Mouse (Mus musculus) kidney, embryonic 14.5 days (tissue): ENCODE measurements around the gene Noxa1. TPM values are rescaled to one million over a fixed set of nuclear protein-coding genes. Genes with fewer than 3 reads are reported as not detected.

Experiments
- ATAC-seq: fragments of 200-750 bp; cut with Nextera tagmentation; 2 replicates; pipeline ENCODE4 v1.8.0; 2017; ENCODE audit warnings: moderate number of reproducible peaks, mild to moderate bottlenecking, moderate TSS enrichment, moderate library complexity; ENCODE audit not compliant: low FRiP score, low TSS enrichment
- H3K27ac ChIP-seq: fragments of 300-500 bp; sonication (generic); 2 replicates; pipeline ENCODE4 v1.5.1; 2014; ENCODE audit warnings: low read depth, mild to moderate bottlenecking, low read length, moderate library complexity, mixed read lengths
- H3K27me3 ChIP-seq: fragments of 300-500 bp; sonication (generic); 2 replicates; pipeline ENCODE4 v1.6.1; 2014; ENCODE audit warnings: mild to moderate bottlenecking, low read length; ENCODE audit not compliant: control insufficient read depth, insufficient read depth
- H3K36me3 ChIP-seq: fragments of 300-500 bp; sonication (generic); 2 replicates; pipeline ENCODE4 v1.6.1; 2014; ENCODE audit warnings: low read length, mixed read lengths; ENCODE audit not compliant: control insufficient read depth, insufficient read depth
- H3K4me1 ChIP-seq: fragments of 300-500 bp; sonication (generic); 2 replicates; pipeline ENCODE4 v1.6.1; 2014; ENCODE audit warnings: low read length, mixed read lengths; ENCODE audit not compliant: control insufficient read depth, insufficient read depth
- H3K4me2 ChIP-seq: fragments of 300-500 bp; sonication (generic); replicated peaks from 2 replicates; pipeline ENCODE4 v1.6.1; 2014; ENCODE audit warnings: low read depth, mild to moderate bottlenecking, low read length
- H3K4me3 ChIP-seq: fragments of 300-500 bp; sonication (generic); 2 replicates; pipeline ENCODE4 v1.5.1; 2014; ENCODE audit warnings: mild to moderate bottlenecking, low read length
- H3K9ac ChIP-seq: fragments of 300-500 bp; sonication (generic); 2 replicates; pipeline ENCODE4 v1.6.1; 2014; ENCODE audit warnings: low read depth, mild to moderate bottlenecking, low read length, moderate library complexity
- H3K9me3 ChIP-seq: fragments of 300-500 bp; sonication (generic); 2 replicates; pipeline ENCODE4 v1.6.1; 2016; ENCODE audit warnings: low read length; ENCODE audit not compliant: control insufficient read depth
- WGBS: fragments of 180-500 bp; shearing (Covaris S2); extraction: QIAGEN DNeasy Blood & Tissue Kit; methylation state at CpG from one replicate; pipeline ENCODE4 v1.1.7; 2014; 5-methylcytosine and 5-hydroxymethylcytosine counted together
- polyA plus RNA-seq: library from polyadenylated mRNA; unstranded; fragments of >200 nt; fragmentation: Nextera tagmentation; extraction: Ambion mirVana; gene quantifications from 2 replicates; pipeline ENCODE4 v1.2.1, GENCODE M21; 2014

The Noxa1 gene
- polyA plus RNA-seq, 1 experiment from 2014 or later = 0.53 TPM

GRCm38 (mm10) chr2:25064285-25064684 lies 30.7 kb downstream of the Noxa1 start:
- Histone ChIP-seq H3K4me3 (no peak overlapping the region), H3K4me2 (no peak overlapping the region), H3K36me3 (peaks cover 22% of the 10 kb centered on the region), H3K27ac (no peak overlapping the region), H3K9me3 (no peaks in the 10 kb centered on the region), H3K27me3 (no peaks in the 10 kb centered on the region), H3K4me1 (no peaks in the 10 kb centered on the region), H3K9ac (no peak overlapping the region)
- no peak for ATAC-seq
- WGBS = 87% methylated on average over 1 of the region's 1 CpGs

GRCm38 (mm10) chr2:25063523-25063922 lies 31.4 kb downstream of the Noxa1 start:
- Histone ChIP-seq H3K4me2 (no peak overlapping the region), H3K9me3 (no peaks in the 10 kb centered on the region), H3K9ac (no peak overlapping the region), H3K27me3 (no peaks in the 10 kb centered on the region), H3K27ac (no peak overlapping the region), H3K36me3 (peaks cover 22% of the 10 kb centered on the region), H3K4me3 (no peak overlapping the region), H3K4me1 (no peaks in the 10 kb centered on the region)
- 86% methylated on average over 5 of the region's 5 CpGs for WGBS
- ATAC-seq = no peak

- Histone ChIP-seq H3K9ac (no peak overlapping the region), H3K36me3 (peaks cover 31% of the 10 kb centered on the region), H3K4me1 (peaks cover 7% of the 10 kb centered on the region), H3K4me3 (no peak overlapping the region), H3K4me2 (no peak overlapping the region), H3K9me3 (no peaks in the 10 kb centered on the region), H3K27ac (no peak overlapping the region), H3K27me3 (no peaks in the 10 kb centered on the region)
- no peak for ATAC-seq
- 93% methylated on average over 7 of the region's 7 CpGs for WGBS
These were observed 36.0 kb downstream of the Noxa1 start for GRCm38 (mm10) chr2:25058926-25059325.

- Histone ChIP-seq H3K36me3 (peaks cover 20% of the 10 kb centered on the region), H3K4me3 (peak overlapping the region; percentile 85), H3K9ac (no peak overlapping the region; the same call in 1 of the 2 replicates), H3K4me2 (peak overlapping the region; percentile 78), H3K27ac (no peak overlapping the region), H3K4me1 (peaks cover 7% of the 10 kb centered on the region), H3K9me3 (no peaks in the 10 kb centered on the region), H3K27me3 (no peaks in the 10 kb centered on the region)
- 89% methylated on average over 21 of the region's 21 CpGs for WGBS
- no peak for ATAC-seq
These were observed 39.4 kb downstream of the Noxa1 start for GRCm38 (mm10) chr2:25055409-25056155.

GRCm38 (mm10) chr2:25055068-25055405 lies 39.9 kb downstream of the Noxa1 start:
- Histone ChIP-seq H3K4me3 (peak overlapping the region; percentile 85), H3K4me1 (peaks cover 7% of the 10 kb centered on the region), H3K9me3 (no peaks in the 10 kb centered on the region), H3K9ac (peak overlapping the region; percentile 84), H3K4me2 (peak overlapping the region; percentile 78), H3K27me3 (no peaks in the 10 kb centered on the region), H3K27ac (no peak overlapping the region), H3K36me3 (peaks cover 14% of the 10 kb centered on the region)
- no peak; the same call in none of the 2 replicates for ATAC-seq
- WGBS = 52% methylated on average over 2 of the region's 2 CpGs

GRCm38 (mm10) chr2:25054221-25055067 lies 40.5 kb downstream of the Noxa1 start, which contains the start of gene Nsmf:
Gene Nsmf, plus strand, starts transcription at chr2:25054355.
- peak within 1 kb of the TSS; percentile 85 for H3K4me3 ChIP-seq
- no peaks in the 10 kb centered on the region for H3K9me3 ChIP-seq
- peaks cover 10% of the 10 kb centered on the region; the same call in 1 of the 2 replicates for H3K36me3 ChIP-seq
- peak within 1 kb of the TSS; percentile 78 for H3K4me2 ChIP-seq
- peak within 1 kb of the TSS; percentile 84 for H3K9ac ChIP-seq
- ATAC-seq = peak; percentile 93
- 5% methylated on average over 47 of the region's 47 CpGs for WGBS
- no peaks in the 10 kb centered on the region for H3K27me3 ChIP-seq
- peaks cover 7% of the 10 kb centered on the region for H3K4me1 ChIP-seq
- H3K27ac ChIP-seq = no peak within 1 kb of the TSS

GRCm38 (mm10) chr2:25053101-25053500 lies 41.8 kb downstream of the Noxa1 start:
- Histone ChIP-seq H3K9ac (no peak overlapping the region), H3K27me3 (no peaks in the 10 kb centered on the region), H3K4me2 (no peak overlapping the region), H3K9me3 (no peaks in the 10 kb centered on the region), H3K27ac (no peak overlapping the region), H3K4me3 (no peak overlapping the region), H3K36me3 (peaks cover 10% of the 10 kb centered on the region; the same call in 1 of the 2 replicates), H3K4me1 (peaks cover 7% of the 10 kb centered on the region)
- ATAC-seq = no peak
- 96% methylated on average over 6 of the region's 6 CpGs for WGBS

- Histone ChIP-seq H3K9me3 (no peaks in the 10 kb centered on the region), H3K4me2 (no peak overlapping the region), H3K27me3 (no peaks in the 10 kb centered on the region), H3K27ac (no peak overlapping the region), H3K4me3 (no peak overlapping the region), H3K36me3 (no peaks in the 10 kb centered on the region; the same call in 1 of the 2 replicates), H3K9ac (no peak overlapping the region), H3K4me1 (peaks cover 7% of the 10 kb centered on the region)
- WGBS = 89% methylated on average over 8 of the region's 8 CpGs
- no peak for ATAC-seq
These were observed 43.5 kb downstream of the Noxa1 start for GRCm38 (mm10) chr2:25051450-25051849.

- no peak overlapping the region for H3K4me2 ChIP-seq
- H3K4me3 ChIP-seq = no peak overlapping the region
- WGBS = 89% methylated on average over 7 of the region's 7 CpGs
- ATAC-seq = no peak
- H3K9me3 ChIP-seq = no peaks in the 10 kb centered on the region
- no peak overlapping the region for H3K27ac ChIP-seq
- no peak overlapping the region for H3K9ac ChIP-seq
- peaks cover 7% of the 10 kb centered on the region for H3K4me1 ChIP-seq
- no peaks in the 10 kb centered on the region; the same call in 1 of the 2 replicates for H3K36me3 ChIP-seq
- H3K27me3 ChIP-seq = no peaks in the 10 kb centered on the region
These were observed 44.0 kb downstream of the Noxa1 start for GRCm38 (mm10) chr2:25050921-25051320.
